Mouse (Mus musculus): ENCODE results near the gene Tgoln1.

DNA sequence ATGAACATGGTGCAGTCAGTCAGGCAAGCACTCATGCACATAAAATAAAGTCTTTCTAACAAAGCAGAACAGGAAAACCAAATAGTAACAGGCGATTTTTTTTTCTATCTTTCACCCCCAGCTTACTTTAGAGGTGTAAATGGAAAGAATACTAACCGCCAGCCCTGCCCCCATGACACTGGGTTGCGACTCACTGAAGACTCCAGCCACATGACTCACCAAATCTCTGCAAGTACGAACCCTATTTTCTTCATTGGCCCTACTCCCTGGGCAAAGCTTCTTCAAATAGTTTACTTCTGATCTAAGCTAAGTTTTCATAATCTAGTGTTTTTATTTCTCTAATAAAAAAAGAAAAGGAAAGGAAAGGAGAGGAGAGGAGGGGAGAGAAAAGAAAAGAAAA is 27.8 kb upstream of the Tgoln1 start:
- TF ChIP-seq CTCF (IDR thresholded peaks at IDR 0.05; ENCODE audit: low read depth, low read length) (no peak), GATA1 (IDR thresholded peaks at IDR 0.05; ENCODE audit: borderline replicate concordance, low read length) (no peak), TAL1 (conservative IDR thresholded peaks at IDR 0.05; ENCODE audit: low read depth, low read length) (no peak), GATA2 (IDR thresholded peaks at IDR 0.05; ENCODE audit: borderline replicate concordance, low read depth, low read length) (no peak)
